Mouse (Mus musculus): ENCODE measurements around the gene Mical1. TPM values are rescaled to one million over a fixed set of nuclear protein-coding genes. Genes with fewer than 3 reads are reported as not detected.

Mical1 gene
- polyA plus RNA-seq, 1 experiment = 164 TPM

DNA sequence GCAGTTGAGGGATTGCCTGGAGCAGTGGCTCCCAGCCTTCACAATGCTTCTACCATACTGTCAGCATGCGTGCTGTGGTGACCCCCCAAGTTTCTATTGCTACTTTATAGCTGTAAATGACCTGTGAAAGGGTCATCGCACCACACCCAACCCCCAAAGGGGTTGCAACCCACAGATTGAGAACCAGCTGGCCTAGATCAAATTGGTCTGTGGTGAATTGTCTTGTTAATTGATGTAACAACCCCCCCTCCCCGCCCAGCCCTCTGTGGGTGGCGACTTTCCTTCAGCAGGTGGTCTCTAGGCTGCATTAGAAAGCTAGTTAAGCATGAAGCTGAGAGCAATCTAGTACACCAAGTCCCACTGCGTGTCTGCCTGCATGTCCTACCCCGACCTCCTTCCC lies 8.8 kb upstream of the Mical1 start:
- no peak overlapping the region for H3K27ac ChIP-seq (ENCODE audit: insufficient read depth, low read depth, low read length)
- peaks cover 9% of the 10 kb centered on the region; the same call in 1 of the 2 replicates for H3K4me1 ChIP-seq (ENCODE audit: control insufficient read depth, insufficient read depth, insufficient read length, low read length)
- WGBS = 87% methylated on average over 6 of the region's 6 CpGs
- no peak overlapping the region for H3K4me3 ChIP-seq (ENCODE audit: low read depth, low read length)
- no peaks in the 10 kb centered on the region for H3K27me3 ChIP-seq (ENCODE audit: control insufficient read depth, insufficient read depth, low read length)
- TF ChIP-seq POLR2A (IDR thresholded peaks at IDR 0.05; ENCODE audit: low read depth, low read length) (no peak), CTCF (IDR thresholded peaks at IDR 0.05; ENCODE audit: extremely low read depth, insufficient read length, insufficient replicate concordance, low read depth, low read length) (no peak)
- H3K36me3 ChIP-seq (ENCODE audit: control insufficient read depth, insufficient read depth, low read length) = peaks cover 26% of the 10 kb centered on the region

GRCm38 (mm10) chr10:41470693-41471092 lies 5.4 kb upstream of the Mical1 start:
- Histone ChIP-seq H3K27me3 (ENCODE audit: control insufficient read depth, insufficient read depth, low read length) (no peaks in the 10 kb centered on the region), H3K4me3 (ENCODE audit: low read depth, low read length) (no peak overlapping the region), H3K27ac (ENCODE audit: insufficient read depth, low read depth, low read length) (peak overlapping the region; percentile 97), H3K36me3 (ENCODE audit: control insufficient read depth, insufficient read depth, low read length) (peaks cover 5% of the 10 kb centered on the region; the same call in 1 of the 2 replicates), H3K4me1 (ENCODE audit: control insufficient read depth, insufficient read depth, insufficient read length, low read length) (peaks cover 30% of the 10 kb centered on the region)
- 34% methylated on average over 3 of the region's 3 CpGs for WGBS
- TF ChIP-seq POLR2A (IDR thresholded peaks at IDR 0.05; ENCODE audit: low read depth, low read length) (no peak), CTCF (IDR thresholded peaks at IDR 0.05; ENCODE audit: extremely low read depth, insufficient read length, insufficient replicate concordance, low read depth, low read length) (no peak)

DNA sequence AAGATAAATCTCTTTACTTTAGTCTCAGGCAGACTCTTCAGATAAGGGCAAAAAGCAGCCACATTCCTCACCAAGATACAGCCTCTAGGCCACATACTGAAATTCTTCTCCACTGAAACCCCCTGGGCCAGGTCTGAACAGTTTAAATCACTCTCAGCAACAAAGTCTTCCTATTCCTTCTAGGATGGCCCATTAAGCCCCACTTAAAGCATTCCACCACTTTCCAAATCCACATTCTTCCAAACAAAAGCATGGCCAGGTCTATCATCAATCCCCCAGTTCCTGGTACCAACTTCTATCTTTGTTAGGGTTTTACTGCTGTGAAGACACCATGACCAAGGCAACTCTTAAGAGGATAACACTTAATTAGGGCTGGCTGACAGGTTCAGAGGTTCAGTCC lies 3.6 kb upstream of the Mical1 start:
- peaks cover 34% of the 10 kb centered on the region for H3K4me1 ChIP-seq (ENCODE audit: control insufficient read depth, insufficient read depth, insufficient read length, low read length)
- H3K4me3 ChIP-seq (ENCODE audit: low read depth, low read length) = no peak overlapping the region
- 0 out of 2 replicates have a peak, but pooled peaks cover under 1% of the 10 kb centered on the region for H3K36me3 ChIP-seq (ENCODE audit: control insufficient read depth, insufficient read depth, low read length)
- peak overlapping the region; percentile 97 for H3K27ac ChIP-seq (ENCODE audit: insufficient read depth, low read depth, low read length)
- TF ChIP-seq CTCF (IDR thresholded peaks at IDR 0.05; ENCODE audit: extremely low read depth, insufficient read length, insufficient replicate concordance, low read depth, low read length) (no peak), POLR2A (IDR thresholded peaks at IDR 0.05; ENCODE audit: low read depth, low read length) (no peak)
- no peaks in the 10 kb centered on the region for H3K27me3 ChIP-seq (ENCODE audit: control insufficient read depth, insufficient read depth, low read length)

DNA sequence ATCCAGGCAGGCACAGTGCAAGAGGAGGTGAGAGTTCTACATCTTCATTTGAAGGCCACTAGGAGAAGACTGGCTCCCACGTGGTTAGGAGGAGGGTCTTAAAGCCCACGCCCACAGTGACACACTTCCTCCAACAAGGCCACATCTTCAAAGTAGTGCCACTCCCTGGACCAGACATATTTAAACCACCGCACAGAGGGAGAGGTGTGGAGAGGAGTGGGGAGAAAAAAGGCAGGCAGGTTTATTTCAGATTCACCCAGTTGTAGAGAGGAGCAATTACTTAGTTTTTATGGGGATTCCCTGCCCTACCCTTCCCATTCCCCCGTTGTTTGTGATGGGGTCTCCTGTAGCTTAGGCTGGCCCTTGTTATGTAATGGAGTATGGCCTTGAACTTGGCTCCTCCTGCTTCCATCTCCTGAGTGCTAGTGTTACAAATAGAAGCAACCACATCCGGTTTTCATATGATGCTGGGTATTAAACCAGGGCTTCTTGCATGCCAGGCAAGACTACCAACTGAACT lies 3.1 kb upstream of the Mical1 start:
- Histone ChIP-seq H3K27me3 (ENCODE audit: control insufficient read depth, insufficient read depth, low read length) (no peaks in the 10 kb centered on the region), H3K27ac (ENCODE audit: insufficient read depth, low read depth, low read length) (peak overlapping the region; percentile 97), H3K4me3 (ENCODE audit: low read depth, low read length) (no peak overlapping the region), H3K4me1 (ENCODE audit: control insufficient read depth, insufficient read depth, insufficient read length, low read length) (peaks cover 36% of the 10 kb centered on the region), H3K36me3 (ENCODE audit: control insufficient read depth, insufficient read depth, low read length) (no peaks in the 10 kb centered on the region)
- WGBS = 41% methylated on average over 5 of the region's 5 CpGs
- TF ChIP-seq POLR2A (IDR thresholded peaks at IDR 0.05; ENCODE audit: low read depth, low read length) (no peak), CTCF (IDR thresholded peaks at IDR 0.05; ENCODE audit: extremely low read depth, insufficient read length, insufficient replicate concordance, low read depth, low read length) (no peak)

GRCm38 (mm10) chr10:41473782-41474468 lies 2.2 kb upstream of the Mical1 start:
- peaks cover 8% of the 10 kb centered on the region for H3K36me3 ChIP-seq (ENCODE audit: control insufficient read depth, insufficient read depth, low read length)
- WGBS = 12% methylated on average over 6 of the region's 6 CpGs
- H3K4me1 ChIP-seq (ENCODE audit: control insufficient read depth, insufficient read depth, insufficient read length, low read length) = peaks cover 37% of the 10 kb centered on the region
- no peak for TF ChIP-seq CTCF (IDR thresholded peaks at IDR 0.05; ENCODE audit: extremely low read depth, insufficient read length, insufficient replicate concordance, low read depth, low read length)
- no peak for TF ChIP-seq POLR2A (IDR thresholded peaks at IDR 0.05; ENCODE audit: low read depth, low read length)
- H3K27ac ChIP-seq (ENCODE audit: insufficient read depth, low read depth, low read length) = peak overlapping the region; percentile 97
- H3K27me3 ChIP-seq (ENCODE audit: control insufficient read depth, insufficient read depth, low read length) = no peaks in the 10 kb centered on the region
- H3K4me3 ChIP-seq (ENCODE audit: low read depth, low read length) = no peak overlapping the region

GRCm38 (mm10) chr10:41474981-41475391 lies 1.1 kb upstream of the Mical1 start:
- Histone ChIP-seq H3K27me3 (ENCODE audit: control insufficient read depth, insufficient read depth, low read length) (no peaks in the 10 kb centered on the region), H3K4me1 (ENCODE audit: control insufficient read depth, insufficient read depth, insufficient read length, low read length) (peaks cover 36% of the 10 kb centered on the region), H3K4me3 (ENCODE audit: low read depth, low read length) (no peak overlapping the region), H3K27ac (ENCODE audit: insufficient read depth, low read depth, low read length) (peak overlapping the region; percentile 97), H3K36me3 (ENCODE audit: control insufficient read depth, insufficient read depth, low read length) (peaks cover 16% of the 10 kb centered on the region)
- WGBS = 15% methylated on average over 1 of the region's 1 CpGs
- TF ChIP-seq CTCF (IDR thresholded peaks at IDR 0.05; ENCODE audit: extremely low read depth, insufficient read length, insufficient replicate concordance, low read depth, low read length) (no peak), POLR2A (IDR thresholded peaks at IDR 0.05; ENCODE audit: low read depth, low read length) (no peak)

GRCm38 (mm10) chr10:41477018-41477277 lies 834 bp downstream of the Mical1 start:
- H3K36me3 ChIP-seq (ENCODE audit: control insufficient read depth, insufficient read depth, low read length) = peaks cover 32% of the 10 kb centered on the region
- TF ChIP-seq POLR2A (IDR thresholded peaks at IDR 0.05; ENCODE audit: low read depth, low read length) = no peak
- no peak for TF ChIP-seq CTCF (IDR thresholded peaks at IDR 0.05; ENCODE audit: extremely low read depth, insufficient read length, insufficient replicate concordance, low read depth, low read length)
- peak overlapping the region; percentile 71 for H3K4me3 ChIP-seq (ENCODE audit: low read depth, low read length)
- WGBS = 6% methylated on average over 9 of the region's 9 CpGs
- no peaks in the 10 kb centered on the region for H3K27me3 ChIP-seq (ENCODE audit: control insufficient read depth, insufficient read depth, low read length)
- H3K27ac ChIP-seq (ENCODE audit: insufficient read depth, low read depth, low read length) = peak overlapping the region; percentile 89
- peaks cover 31% of the 10 kb centered on the region for H3K4me1 ChIP-seq (ENCODE audit: control insufficient read depth, insufficient read depth, insufficient read length, low read length)
